Mouse (Mus musculus): ENCODE measurements around the gene Wdhd1.
A peak's percentile ranks its signal among the peaks of the same experiment; 100 is the strongest.

Wdhd1 gene

DNA sequence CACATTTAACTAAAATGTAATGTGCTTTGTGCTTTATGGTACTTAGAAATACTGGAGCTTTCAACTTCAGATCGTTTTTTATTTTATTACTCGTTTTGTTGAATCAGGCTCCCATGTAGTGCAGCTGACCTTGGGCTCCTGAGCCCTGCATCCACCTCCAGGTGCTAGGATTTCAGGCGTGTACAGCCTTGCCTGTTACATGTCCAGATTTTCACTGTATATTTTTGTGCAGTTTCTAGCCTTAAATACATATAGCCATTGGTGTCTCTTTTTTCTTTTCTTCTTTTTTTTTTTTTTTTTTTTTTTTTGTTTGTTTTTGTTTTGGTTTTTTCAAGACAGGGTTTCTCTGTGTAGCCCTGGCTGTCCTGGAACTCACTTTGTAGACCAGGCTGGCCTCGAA lies 4.9 kb upstream of the Wdhd1 start:
- no peak for DNase-seq (ENCODE audit: extremely low read depth, low read depth)

DNA sequence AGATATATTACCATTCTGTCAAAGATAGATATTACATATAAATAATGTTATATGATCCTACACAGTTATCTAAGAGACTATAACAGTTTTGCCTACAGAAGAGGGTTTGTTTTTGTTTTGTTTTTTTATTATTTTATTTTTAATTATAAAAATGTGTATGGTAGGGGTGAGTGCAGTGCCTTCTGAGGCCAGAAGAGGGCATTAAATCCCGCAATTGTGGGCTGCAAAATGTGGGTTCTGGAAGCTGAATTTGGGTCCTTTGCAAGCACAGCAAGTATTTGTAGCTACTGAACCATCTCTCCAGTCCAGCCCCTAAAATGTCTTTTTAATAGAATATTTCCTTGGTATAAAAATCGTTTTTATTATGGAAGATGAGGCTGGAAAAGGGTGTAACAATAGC lies 2.4 kb upstream of the Wdhd1 start:
- no peak for DNase-seq (ENCODE audit: extremely low read depth, low read depth)

DNA sequence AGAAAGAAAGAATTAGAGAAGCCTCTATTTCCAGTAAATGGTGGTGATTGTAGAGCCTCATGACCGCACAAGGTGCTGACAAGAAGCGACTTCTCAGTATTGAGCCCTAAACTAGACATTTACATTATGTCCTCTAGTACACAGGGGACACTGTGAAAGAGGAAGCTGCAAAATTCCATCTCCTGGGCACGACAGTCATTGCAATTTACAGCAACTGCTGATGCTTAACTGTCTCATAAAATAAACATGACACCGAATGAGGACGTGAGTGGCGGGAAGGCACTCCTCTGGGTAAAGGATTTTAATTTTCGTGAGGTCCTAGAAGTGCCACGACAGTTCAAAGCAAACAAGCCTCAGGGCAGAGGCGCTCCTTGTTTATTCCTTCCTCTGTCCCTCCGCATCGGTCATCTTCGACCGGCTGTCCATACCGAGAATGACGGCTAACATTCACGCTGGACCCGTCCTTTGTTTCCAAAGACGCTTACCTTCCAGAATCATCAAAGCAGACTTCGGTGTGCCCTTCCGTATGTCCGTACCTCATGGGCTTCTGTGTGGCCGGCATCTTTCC lies 537 bp downstream of the Wdhd1 start:
- DNase-seq (ENCODE audit: extremely low read depth, low read depth) = peak; percentile 82

DNA sequence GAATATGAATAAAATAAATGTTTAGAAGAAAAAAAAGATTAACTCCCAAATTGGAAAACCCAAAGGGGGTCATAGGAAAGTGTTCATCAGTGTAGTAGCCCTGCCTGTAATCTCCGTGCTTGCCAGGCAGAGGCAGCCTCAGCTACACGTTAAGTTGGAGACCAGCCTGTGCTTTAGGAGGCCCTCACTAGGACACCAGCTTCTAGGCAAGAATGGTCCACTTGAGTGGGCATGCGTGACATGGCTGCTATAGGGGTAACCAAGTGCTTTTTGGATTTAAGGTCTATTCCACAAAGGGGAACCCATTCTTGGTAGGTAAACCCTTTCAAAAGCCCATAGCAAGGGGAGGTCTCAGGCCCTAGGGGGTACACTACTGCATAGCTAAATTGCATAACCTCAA lies 1.2 kb downstream of the Wdhd1 start:
- peak; percentile 41 for DNase-seq (ENCODE audit: extremely low read depth, low read depth)

DNA sequence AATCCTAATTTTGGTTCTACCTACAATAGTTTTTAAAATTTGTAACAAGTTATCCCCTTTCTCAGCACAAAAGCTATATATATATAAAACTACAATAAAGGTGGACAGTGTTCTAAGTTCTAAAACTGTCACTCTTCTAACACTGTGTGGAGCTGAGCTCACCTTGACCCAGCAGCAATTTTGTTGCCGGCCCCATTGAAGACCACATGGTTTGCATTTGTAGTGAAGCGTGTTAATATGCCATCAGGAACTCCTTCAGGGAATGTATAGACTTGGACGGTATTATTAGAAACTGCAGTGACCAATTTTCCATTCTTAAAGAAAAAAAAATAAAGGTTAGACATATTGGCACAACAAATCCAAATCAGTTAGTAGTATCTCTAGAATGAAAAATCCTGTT lies 2.9 kb downstream of the Wdhd1 start:
- no peak for DNase-seq (ENCODE audit: extremely low read depth, low read depth)

DNA sequence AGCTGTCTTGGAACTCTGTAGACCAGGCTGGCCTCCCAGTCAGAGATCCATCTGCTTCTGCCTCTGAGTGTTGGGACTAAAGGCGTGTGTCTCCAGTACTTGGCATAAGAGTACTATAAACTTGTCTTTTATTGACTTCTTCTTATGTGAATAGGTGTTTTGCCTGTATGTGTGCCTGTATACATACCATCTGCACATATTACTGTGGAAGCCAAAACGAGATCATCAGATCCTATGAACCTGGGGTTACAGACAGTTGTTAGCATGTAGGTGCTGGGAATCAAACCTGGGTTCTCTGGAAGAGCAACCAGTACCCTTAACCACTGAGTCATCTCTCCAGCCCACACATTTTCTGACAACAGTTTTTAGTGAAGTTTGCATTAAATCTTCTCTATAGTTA lies 7.0 kb downstream of the Wdhd1 start:
- no peak for DNase-seq (ENCODE audit: extremely low read depth, low read depth)

DNA sequence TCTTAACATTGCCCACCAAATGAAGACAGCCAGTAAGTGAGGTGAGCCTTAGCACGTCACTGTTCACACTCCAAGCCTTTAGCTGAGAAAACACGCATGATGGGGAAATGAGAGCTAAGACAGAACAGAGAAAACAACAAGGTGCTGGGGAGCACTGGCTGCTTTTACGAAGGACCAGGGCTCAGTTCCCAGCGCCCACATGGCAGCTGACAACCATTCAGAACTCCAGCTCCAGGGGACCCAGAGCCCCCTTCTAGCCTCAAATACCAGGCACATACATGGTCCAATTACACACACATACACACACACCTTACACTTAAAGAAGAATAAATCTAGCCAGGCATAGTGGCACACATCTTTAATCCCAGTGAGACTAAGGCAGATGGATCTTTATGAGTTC lies 7.6 kb downstream of the Wdhd1 start:
- DNase-seq (ENCODE audit: extremely low read depth, low read depth) = no peak

DNA sequence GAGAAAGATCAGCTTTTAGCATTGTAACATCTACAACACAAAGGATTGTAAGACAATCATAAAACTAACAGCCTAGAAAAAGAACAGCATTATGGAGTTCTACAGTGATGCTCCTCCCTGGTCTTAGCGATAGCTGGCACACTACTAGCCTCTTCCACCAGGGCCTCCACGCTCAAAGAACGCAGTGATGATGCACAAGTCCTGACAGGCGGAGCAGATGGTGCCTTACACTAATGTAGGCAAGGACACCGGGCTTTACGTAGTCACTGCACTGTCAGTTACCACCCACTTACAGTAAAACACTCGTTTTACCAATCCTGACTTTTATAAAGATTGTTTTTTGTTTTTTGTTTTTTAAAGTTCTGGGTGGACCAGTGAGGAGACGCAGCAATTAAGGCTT lies 10.8 kb downstream of the Wdhd1 start:
- no peak for DNase-seq (ENCODE audit: extremely low read depth, low read depth)

DNA sequence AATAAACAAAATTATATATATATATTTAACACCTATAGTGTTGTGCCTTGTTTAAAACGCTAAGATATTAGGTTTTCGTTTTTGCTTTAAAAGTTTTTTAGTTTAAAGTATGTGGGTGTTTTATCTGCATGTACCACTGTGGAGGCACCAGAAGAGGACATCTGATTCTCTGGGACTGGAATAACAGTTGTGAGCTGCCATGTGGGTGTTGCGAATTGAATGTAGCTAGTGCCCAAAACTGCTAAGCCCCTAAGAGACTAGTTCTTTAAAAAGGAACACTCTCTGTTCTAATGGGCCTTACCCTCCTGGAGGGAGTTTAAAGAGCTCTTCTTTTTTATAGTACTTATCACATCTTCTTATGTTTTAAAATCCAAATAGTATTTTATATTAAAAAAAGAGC lies 11.8 kb downstream of the Wdhd1 start:
- DNase-seq (ENCODE audit: extremely low read depth, low read depth) = no peak

DNA sequence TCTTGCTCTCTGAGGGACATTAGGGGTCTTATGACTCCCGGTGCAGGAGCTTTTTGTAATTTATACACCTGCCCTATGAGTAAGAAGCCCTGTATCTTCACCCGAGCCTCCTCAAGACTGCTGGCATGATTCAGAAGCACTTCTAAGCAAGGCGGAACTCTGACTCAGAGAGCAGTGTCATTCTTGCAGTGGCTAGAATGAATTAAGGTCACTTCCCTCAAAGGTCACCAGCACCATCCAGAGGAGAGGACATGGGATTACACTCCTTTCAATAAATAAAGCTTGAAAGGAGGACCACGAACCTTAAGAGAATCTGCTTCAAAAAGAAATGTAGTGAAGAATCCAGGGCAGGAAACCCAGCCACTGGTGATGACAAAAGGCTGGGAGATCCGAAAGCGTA lies 26.8 kb downstream of the Wdhd1 start:
- no peak for DNase-seq (ENCODE audit: extremely low read depth, low read depth)

DNA sequence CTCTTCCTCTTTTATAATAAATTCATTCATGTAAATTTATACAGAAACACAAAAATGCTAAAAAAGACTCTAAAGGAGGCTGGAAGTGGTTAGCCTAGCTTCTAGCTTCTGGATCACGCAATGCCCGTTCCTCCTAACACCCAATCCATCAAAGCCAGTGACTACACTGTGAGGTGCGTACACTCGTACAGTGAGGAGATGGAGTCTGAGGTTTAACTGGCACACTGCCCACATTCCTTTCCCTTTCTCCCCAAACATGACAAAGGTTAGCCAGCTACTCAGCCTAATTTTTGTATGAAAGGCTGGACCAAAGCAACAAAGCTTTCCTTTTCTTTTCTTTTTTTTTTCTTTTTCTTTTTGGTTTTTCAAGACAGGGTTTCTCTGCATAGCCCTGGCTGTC lies 33.9 kb downstream of the Wdhd1 start:
- no peak for DNase-seq (ENCODE audit: extremely low read depth, low read depth)

DNA sequence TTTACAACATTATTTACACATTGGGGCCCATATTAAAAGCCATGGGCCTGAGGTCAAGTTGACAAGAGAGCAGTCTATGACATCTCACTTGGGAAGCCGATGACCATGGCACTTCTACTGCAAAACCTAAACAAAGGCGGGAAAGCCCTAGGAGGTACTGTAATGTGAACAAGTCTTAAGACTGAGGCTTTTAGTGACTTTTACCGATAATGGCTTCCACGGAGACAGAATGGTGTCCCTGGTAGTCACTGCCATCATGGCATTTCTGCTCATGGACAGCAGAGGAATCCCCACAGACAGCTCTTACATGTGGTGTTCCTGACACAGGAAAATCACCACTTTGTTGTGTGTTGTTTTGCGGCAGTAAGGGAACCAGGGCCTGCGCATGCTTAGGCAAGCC lies 35.6 kb downstream of the Wdhd1 start:
- no peak for DNase-seq (ENCODE audit: extremely low read depth, low read depth)

DNA sequence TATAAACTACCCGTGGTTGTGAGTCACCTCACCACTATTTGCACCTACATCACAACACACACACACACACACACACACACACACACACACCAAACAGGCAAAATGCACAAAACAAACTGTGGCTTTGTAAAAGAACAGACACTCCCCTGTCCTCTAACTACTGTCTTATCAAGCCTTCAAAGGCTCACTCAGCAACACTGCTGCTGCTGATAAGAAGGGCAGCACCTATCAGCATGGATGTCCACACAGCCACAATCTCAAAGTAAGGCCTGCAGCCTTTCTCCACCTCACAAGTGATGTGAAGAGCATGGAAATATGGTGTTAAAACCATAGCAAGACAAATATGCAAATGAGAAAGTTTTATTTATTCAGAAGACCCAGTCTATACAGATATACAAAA lies 36.1 kb downstream of the Wdhd1 start:
- peak; percentile 89 for DNase-seq (ENCODE audit: extremely low read depth, low read depth)

DNA sequence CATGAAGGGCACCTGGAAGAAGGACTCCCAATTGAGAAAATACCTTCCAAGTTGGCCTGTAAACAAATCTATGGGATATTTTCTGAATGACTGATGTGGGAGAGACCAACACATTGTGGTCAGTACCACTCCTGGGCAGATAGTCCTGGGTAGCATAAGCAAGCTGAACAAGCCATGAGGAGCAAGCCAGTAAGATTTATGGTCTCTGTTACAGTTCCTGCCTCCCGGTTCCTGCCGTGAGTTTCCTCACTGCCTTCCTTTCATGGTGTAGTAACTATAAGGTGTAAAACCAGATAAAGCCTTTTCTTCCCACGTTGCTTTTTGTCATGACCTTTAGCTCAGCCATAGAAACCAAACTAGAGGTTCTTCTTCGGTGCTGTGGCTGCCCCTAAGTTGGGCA lies 39.4 kb downstream of the Wdhd1 start:
- no peak for DNase-seq (ENCODE audit: extremely low read depth, low read depth)

DNA sequence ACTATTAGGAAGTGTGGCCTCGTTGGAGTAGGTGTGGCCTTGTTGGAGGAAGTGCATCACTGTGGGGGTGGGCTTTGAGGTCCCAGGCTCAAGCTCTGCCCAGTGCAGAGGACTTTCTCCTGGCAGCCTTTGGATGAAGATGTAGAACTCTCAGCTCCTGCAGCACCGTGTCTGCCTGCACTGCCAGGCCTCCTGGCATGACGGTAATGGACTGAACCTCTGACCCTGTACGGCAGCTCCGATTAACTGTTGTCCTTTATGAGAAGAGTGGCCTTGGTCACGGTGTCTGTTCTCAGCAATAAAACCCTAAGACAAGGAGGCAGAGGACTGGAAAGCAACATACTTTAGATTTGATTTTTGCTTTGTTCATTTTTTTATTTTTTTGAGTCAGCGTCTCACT lies 40.2 kb downstream of the Wdhd1 start:
- DNase-seq (ENCODE audit: extremely low read depth, low read depth) = no peak

DNA sequence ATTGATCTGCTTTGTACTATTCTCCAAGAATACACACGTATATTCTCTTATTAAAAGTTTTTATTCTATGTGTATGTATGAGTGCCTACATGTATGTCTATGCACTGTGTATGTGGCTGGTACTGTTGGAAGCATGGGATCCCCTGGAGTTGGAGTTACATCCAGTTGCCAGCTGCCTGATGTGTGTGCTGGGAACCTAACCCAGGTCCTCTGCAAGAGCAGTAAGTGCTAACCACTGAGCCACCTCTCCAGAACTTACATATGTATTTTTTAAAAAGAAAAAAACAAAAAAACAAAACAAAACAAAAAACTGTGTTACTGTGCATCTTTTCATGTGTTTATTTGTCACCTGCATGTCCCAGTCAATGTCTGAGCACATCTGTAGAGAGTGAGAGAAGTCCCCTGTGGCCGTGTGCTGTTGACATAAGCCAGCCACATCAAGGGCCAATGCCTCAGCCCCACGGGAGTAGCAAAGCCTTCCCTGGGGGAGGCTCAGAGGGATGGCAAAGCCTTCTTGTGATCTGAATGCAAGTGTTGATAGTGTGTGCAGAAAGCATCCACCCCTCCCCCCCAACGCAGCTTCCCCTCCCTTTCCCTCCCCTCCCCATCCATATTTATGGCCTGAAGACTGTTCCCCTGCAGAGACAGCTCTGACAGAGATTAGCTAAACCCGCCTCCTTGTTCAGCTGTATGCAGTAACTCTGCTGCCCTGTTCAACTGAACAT lies 42.0 kb downstream of the Wdhd1 start:
- DNase-seq (ENCODE audit: extremely low read depth, low read depth) = no peak

DNA sequence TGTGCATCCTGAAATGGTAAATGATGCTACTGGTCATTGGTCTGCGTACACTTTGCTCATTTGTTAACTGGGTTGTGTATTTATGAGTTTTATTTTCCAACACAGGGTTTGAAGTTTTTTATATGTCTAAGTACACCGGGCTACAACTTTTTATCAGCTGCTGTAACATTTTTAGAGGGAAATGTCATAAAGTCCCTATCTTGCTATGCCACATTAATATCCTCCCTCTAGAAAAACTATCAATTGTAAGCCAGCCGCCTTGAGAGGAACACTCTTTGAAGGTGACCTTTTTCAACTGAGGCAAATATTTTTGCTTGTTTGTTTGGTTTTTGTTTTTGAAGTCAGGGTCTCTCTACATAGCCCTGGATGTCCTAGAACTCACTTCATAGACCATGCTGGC lies 42.6 kb downstream of the Wdhd1 start:
- peak; percentile 39 for DNase-seq (ENCODE audit: extremely low read depth, low read depth)

DNA sequence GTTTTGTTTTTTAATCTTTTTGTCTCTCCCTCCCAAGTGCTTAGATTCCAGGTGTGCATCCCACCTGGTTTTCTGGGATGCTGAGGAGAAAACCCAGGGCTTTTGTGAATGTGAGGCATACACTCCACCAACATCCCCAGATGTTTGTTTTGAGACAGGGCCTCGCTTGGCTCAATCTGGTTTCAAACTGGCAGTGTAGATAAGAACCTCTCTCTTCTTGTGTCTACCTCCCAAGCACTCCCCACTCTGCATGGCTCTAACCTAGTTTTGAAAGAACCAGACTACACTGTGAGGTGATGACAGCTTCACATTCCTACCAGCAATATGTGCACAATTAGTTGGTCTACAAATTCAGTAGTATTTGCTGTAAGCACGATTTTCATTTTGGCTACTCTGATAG lies 43.1 kb downstream of the Wdhd1 start:
- peak; percentile 51 for DNase-seq (ENCODE audit: extremely low read depth, low read depth)

DNA sequence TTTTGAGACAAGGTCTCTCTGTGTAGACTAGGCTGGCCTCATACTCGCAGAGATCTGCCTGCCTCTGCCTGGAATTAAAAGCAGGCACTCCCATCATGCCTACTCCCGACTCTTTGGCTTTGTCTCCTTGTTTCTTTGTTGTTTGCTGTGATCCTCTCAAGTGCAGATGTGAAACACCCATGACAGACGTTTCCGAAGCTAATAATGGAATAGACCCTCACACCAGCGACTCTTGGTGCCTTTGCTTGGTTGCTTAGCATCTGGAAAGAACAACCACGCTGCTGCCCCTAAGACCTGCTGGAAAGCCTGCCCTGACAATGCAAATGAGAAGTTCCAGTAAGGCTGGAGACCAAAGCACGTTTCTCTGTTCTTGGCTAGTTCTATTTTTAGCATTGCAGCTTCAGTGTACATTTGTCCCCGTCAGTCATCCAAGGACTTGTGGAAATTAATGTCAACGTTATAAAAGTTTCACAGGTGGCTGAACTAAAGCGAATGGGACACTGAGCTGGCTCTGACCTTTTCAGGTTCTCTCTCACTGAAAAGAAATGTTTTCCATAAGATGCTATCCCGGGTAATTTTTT lies 46.8 kb downstream of the Wdhd1 start:
- no peak for DNase-seq (ENCODE audit: extremely low read depth, low read depth)

DNA sequence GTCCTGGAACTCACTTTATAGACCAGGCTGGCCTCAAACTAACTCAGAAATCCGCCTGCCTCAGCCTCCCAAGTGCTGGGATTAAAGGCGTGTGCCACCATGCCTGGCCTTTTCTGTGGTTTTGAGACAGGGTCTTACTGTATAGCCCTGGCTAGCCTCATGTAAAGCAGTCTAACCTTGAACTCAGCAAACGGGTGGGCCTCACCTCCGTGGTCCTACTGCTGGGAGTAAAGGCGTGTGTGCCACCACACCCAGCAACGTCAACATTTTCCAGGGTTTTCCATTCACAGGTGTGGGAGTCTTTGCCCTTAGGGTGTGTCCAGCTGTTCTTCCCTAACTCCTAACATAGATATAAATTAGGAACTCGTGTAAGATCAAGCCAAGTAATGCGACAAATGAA lies 50.7 kb downstream of the Wdhd1 start:
- no peak for DNase-seq (ENCODE audit: extremely low read depth, low read depth)

DNA sequence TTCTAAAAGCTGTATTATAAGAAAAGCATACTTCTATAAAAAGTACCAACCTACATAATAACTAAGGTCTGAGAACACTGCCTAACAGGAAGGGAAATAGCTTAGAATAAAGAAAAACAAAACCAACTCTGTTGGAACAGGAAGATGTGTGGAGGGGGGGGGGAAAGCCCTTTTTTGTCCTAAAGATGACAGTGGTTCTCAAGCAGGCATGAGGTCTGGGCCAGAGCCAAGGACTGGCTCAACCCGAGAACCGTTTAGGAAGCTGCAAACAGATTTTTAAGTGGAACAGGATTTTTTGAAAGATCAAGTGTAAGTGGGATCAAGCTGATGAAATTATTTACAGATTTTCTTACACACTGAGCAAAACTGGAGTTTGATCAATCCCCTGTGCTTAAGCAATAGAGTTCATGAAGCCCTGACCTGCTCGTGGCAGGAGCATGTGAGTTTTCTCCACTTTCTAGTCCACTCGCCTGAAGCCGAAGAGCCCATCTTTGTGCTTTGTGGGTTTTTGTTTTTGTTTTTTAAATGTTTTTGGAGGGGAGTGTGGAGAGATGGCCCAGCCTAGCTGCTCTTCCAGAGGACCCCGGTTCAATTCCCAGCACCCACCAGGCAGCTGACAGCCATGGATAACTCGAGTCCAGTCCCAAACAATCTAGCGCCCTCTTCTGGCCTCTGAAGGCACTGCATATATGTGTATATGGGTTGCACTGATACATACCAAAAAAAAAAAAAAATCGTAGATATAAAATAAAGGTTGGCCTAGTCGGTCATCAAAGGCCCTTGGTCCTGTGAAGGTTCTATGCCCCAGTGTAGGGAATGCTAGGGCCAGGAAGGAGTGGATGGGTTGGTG lies 52.0 kb downstream of the Wdhd1 start:
- DNase-seq (ENCODE audit: extremely low read depth, low read depth) = no peak
